Mouse (Mus musculus): ENCODE data around the gene S100a6.

DNA sequence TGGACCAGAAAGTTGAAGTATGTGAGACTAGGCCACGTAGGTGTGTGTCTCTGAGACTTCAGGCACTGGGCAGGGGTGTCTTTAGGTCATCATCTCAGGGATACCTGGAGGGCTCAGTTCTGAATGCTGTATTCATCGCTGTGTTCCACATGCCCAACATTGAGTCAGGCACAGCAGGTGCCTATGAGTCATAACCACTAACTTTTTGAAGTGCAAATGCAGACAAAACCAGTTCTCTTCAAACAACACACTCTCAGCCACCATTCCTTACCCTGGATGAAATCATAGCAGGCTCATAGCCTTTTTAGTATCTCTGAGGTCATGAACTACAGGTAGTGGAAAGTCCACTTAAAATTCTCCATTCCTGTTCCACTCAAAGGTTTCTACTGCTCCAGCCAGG lies 16.6 kb downstream of the S100a6 start:
- TF ChIP-seq CTCF (IDR thresholded peaks at IDR 0.05; ENCODE audit: borderline replicate concordance, insufficient read depth, low read length) (no peak), POLR2A (IDR thresholded peaks at IDR 0.05; ENCODE audit: low read depth, low read length) (no peak)

Measured in embryonic fibroblast, embryonic 13.5 days (primary cell).